Mouse (Mus musculus): Measurements from ENCODE around the gene Il1rl1. TPM values are rescaled to one million over a fixed set of nuclear protein-coding genes. Genes with fewer than 3 reads are reported as not detected.

The Il1rl1 gene
- 3.4 and 5.7 TPM in 2 replicates for polyA plus RNA-seq (2012; rRNA removed)

GRCm38 (mm10) chr1:40428910-40429675 lies at the start of gene Il1rl1:
TSS of gene Il1rl1 (plus strand) at chr1:40429570.

DNA sequence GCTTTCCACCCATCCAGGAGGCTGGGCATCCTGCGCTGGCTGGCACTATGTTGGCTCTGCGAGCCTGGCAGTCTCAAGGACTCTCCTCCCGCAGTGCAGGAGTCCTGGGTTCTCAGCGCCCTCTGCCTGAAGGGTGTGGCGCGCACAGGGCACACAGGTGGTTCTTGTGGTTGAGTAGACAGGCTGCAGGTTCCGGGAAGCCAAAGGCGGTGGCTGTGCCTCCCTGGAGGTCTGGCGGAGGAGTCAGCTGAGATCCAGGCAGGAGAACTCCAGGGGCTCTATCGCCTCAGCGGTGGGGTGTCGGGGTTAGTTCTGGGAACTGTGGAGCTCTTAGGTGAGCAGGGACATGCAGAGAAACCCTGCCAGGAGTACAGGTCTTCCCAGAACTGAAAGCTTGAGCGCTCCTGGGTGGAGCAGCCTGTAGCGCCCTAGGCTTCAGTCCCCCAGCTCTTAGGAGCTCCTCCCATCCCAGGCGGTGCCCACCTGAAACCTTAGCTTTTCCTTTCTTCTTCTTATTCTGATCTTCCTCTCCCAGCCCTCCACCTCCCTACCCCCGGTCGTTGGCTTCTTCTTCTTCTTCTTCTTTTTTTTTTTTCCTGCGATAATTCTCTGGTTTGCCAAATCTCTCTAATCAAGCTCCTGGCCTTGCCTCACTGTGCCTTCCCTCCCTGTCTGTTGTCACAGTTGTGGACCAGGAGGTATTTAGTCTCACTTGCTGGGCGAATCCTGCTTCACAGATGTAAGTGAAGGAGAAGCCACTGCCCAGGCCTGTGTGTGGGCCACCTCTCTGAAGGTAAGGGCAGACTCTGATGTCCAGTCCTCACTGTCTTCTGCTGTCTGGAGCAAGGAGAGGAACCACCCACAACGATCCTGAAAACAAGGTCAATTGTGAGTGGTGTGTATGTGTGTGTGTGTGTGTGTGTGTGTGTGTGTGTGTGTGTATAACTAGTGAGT lies 36.4 kb downstream of the Il1rl1 start, which contains the start of gene Il18r1:
Il18r1 (plus strand) TSS at position 76 of the 954 bp plus-strand sequence.

Other genes starting within 250 kb of the Il1rl1 start
- 8.3 and 11.8 TPM in 2 replicates for gene Il1r1, start 204.5 kb upstream of the Il1rl1 start, polyA plus RNA-seq (2012; rRNA removed)
- gene Il1rl2, start 105.0 kb upstream of the Il1rl1 start, polyA plus RNA-seq (2012; rRNA removed), result 1.5 and 1.6 TPM in 2 replicates
- gene Il18r1, start 36.0 kb downstream of the Il1rl1 start, polyA plus RNA-seq (2012; rRNA removed), result 0.49 and 0.56 TPM in 2 replicates
- 2.1 and 2.6 TPM in 2 replicates for gene Il18rap, start 85.8 kb downstream of the Il1rl1 start, polyA plus RNA-seq (2012; rRNA removed)
- not detected in 2 replicates for gene Slc9a4, start 150.5 kb downstream of the Il1rl1 start, polyA plus RNA-seq (2012; rRNA removed)

Measured in liver, embryonic 18 days (tissue).